Mouse (Mus musculus): ENCODE data around the gene Igf2bp2.

The Igf2bp2 gene

GRCm38 (mm10) chr16:22109159-22109558 is 53.9 kb downstream of the Igf2bp2 start:
- intact Hi-C loops (cut with DNase I) = no loop called here

- intact Hi-C loops (cut with DNase I) = no loop called here
Observed at GRCm38 (mm10) chr16:22107897-22108516, 55.1 kb downstream of the Igf2bp2 start.

DNA sequence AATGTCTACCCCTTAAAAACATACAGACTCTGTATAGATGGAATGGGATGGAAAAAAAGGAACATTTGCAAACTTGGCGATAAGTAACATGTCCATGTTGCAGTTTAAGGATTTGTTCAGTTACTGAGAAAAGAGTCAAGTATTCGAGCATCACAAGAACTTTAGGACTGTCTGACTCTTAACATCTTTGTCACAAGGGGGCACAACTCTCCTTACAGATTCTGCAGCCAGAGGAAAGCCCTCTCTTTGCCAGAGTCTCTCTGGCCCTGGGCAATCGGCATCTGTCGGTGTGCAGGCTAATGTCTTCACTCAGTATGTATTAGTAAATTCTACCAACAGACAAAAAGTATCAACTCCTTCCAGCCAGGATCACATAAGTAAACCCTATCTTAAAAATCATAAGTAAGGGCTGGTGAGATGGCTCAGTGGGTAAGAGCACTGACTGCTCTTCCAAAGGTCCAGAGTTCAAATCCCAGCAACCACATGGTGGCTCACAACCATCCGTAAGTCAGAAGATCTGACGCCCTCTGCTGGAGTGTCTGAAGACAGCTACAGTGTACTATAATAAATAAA is 57.0 kb downstream of the Igf2bp2 start:
- intact Hi-C loops (cut with DNase I) = no loop called here

GRCm38 (mm10) chr16:22100067-22100466 is 63.0 kb downstream of the Igf2bp2 start:
- intact Hi-C loops (cut with DNase I) = no loop called here

- intact Hi-C loops (cut with DNase I) = no loop called here
Observed at GRCm38 (mm10) chr16:22097659-22098058, 65.4 kb downstream of the Igf2bp2 start.

DNA sequence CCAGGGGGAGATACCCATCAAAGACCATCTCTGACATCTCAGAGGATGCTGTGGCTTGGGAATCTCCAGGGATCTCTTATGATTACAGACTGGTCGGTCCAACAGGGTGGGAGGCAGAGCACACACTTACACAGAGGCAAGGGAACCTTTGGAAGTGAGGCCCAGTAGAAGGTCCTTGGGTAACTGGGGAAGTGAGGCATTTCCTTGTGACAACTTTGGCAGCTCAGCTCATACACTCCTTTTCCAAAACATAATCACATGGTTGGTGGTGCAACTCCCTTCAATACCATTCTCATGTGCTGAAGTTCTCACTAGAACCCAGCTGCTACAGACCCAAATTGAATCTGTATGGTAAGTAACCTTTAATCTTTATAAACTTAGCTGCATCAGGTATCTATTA is 67.3 kb downstream of the Igf2bp2 start:
- intact Hi-C loops (cut with DNase I) = no loop called here

DNA sequence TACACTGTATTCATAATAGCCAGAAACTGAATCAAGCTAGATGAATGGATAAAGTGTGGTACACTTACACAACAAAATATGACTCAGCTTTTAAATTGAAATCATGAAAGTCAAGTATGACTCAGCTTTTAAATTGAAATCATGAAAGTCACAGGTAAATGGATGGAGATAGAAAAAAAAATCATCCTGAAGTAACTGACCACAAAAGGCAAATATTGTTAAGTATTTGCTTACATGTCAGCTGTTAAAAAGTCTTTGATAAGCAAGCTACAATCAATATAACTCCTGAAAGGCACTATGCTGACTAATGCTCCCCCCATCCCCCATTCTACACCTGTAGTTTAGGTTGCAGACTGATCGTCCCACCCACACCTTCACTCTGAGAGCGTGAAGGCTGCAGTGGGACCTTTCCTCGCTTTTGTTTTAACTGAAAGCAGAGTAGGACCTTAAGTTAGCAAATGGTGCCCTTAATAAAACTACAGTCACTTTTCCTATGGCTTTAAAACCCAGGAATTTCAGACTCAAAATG is 71.8 kb downstream of the Igf2bp2 start:
- intact Hi-C loops (cut with DNase I) = no loop called here

- intact Hi-C loops (cut with DNase I) = no loop called here
Observed at GRCm38 (mm10) chr16:22085411-22085810, 77.7 kb downstream of the Igf2bp2 start.

GRCm38 (mm10) chr16:22080125-22080710 is 82.9 kb downstream of the Igf2bp2 start:
- intact Hi-C loops (cut with DNase I) = no loop called here

DNA sequence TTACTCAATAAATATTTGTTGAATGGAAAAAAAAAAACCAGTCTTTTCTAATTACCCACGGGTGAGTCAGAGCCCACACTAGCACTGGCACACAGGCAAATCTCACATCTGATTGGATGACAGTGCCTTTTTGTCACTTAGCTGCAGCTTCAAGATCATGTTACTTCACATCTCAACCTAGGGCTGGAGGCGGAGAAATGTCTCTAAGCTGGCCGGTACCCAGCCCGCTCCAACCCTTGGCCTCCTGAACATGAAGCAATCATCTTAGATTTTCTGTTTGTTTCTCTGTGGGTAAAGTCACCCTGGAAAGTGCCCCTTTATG is 86.5 kb downstream of the Igf2bp2 start:
- intact Hi-C loops (cut with DNase I) = no loop called here

GRCm38 (mm10) chr16:22075829-22076619 is 87.1 kb downstream of the Igf2bp2 start:
- intact Hi-C loops (cut with DNase I) = no loop called here

GRCm38 (mm10) chr16:22075067-22075466 is 88.0 kb downstream of the Igf2bp2 start:
- intact Hi-C loops (cut with DNase I) = no loop called here

GRCm38 (mm10) chr16:22071361-22071760 is 91.7 kb downstream of the Igf2bp2 start:
- intact Hi-C loops (cut with DNase I) = no loop called here

GRCm38 (mm10) chr16:22067406-22067805 is 95.7 kb downstream of the Igf2bp2 start:
- intact Hi-C loops (cut with DNase I) = no loop called here

DNA sequence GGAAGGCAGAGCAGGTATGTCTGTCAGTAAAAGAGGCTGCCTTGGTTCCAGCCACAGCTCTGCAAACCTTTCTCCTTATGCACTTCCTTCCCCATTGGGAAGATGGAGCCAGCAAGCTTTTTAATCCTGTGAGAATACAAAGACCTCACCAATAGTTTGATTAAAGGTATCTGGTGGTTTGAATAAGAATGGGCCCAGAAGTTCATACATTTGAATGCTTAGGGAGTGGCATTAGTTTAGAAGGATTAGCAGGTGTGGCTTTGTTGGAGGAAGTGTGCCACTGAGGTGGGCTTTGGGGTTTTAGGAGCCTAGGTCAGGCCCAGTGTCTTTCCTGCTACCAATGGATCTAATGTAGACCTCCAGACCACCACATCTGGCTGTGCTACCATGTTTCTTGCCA is 97.6 kb downstream of the Igf2bp2 start:
- intact Hi-C loops (cut with DNase I) = no loop called here

DNA sequence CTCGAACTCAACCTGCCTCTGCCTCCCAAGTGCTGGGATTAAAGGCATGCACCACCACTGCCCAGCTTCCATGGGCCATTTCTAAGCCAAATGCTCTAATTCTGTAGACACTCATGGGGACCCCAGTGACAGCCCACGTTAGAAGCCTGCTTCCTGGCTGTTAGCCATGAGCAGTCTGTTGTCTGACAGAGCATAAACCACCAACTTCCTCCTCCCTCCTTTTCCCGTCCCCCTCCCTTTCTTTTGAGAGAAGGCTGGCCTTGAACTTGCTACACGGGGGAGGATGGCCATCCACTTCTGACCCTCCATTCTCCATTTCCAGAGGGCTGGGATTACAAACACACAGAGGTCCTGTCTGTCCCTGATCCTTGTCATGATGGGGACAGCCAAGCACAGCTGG is 100.8 kb downstream of the Igf2bp2 start:
- intact Hi-C loops (cut with DNase I) = no loop called here

DNA sequence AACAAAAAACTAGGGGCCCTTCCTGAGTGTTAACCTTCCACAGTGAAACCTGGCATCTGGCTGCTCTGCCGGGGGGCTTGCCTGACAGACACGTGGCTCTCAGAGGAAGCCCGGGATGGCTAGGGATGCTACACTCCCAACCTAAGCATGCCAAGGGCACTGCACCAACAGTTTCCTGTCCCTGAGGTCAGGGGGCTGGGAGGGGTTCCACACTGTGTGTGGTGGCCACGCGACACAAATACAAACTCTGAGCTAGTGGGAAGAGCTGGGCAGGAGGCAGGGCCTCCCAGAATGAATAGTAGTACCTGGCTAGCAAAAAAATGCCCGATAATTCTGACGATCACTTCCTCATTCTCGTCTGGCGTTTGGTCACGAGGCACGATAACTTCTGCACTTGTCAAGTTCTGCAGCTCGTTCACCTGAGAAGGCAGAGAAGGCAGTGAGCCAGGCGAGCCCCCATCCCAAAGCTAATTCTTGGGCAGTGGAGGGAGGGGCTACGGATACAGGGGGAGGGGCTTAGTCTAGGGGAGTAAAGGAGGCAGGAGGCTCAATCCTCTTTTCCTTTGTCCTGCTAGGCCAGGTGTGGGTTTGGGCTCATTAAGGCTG is 101.4 kb downstream of the Igf2bp2 start:
- intact Hi-C loops (cut with DNase I) = no loop called here

DNA sequence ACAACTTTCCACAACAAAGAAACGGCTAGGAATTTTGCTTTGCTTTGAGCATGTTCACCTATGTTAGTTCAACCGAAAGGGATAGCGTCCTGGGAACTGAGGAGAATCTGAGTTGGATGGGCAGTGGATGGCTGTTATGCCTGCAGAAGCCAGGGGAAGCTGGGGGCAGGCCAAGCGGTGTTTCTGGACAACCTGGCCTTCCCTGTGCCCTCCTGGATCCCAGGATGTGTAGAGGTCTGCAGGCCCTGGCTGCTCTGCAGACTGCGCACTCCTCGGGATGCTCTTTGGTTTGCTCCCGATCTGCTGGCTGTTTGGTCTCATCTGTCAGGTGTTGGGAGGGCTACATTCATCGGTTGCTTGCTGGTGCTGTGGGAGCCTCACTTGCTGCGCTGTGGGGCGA is 102.7 kb downstream of the Igf2bp2 start:
- intact Hi-C loops (cut with DNase I) = no loop called here

- intact Hi-C loops (cut with DNase I) = no loop called here
Observed at GRCm38 (mm10) chr16:22058871-22059270, 104.2 kb downstream of the Igf2bp2 start.

DNA sequence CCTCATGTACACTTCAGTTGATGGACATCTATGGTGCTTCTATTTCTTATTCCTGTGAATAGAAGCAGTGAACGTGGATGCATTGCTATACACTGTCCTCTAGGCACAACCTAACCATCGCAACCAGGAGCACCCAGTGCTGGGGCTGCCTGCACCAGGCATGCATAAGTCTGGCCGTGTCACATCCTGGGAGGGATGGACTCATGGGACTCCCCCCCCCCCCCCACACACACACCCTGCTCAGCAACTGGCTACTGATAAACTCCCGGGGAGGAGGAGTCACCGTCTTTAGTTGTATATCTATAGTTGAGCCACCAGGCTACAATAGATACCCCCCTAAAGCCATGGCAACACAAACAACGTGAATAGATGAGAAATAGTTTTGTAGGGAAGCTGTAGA is 105.6 kb downstream of the Igf2bp2 start:
- intact Hi-C loops (cut with DNase I) = no loop called here

- intact Hi-C loops (cut with DNase I) = no loop called here
Observed at GRCm38 (mm10) chr16:22053411-22053810, 109.7 kb downstream of the Igf2bp2 start.

Measured in adrenal gland (tissue).